Mouse (Mus musculus) ES-E14 (cell line): Measurements from ENCODE around the gene Evi5. TPM values are rescaled to one million over a fixed set of nuclear protein-coding genes. Genes with fewer than 3 reads are reported as not detected.

ENCODE experiments used
- DNase-seq: peaks from one replicate; pipeline ENCODE4 v3.0.0-alpha.2; 2013; ENCODE audit warnings: low read depth, low spot score
- H3K27ac ChIP-seq: 2 replicates; pipeline ENCODE4 v1.5.1; 2012; ENCODE audit warnings: low read depth, mild to moderate bottlenecking, low read length, moderate library complexity, mixed read lengths; ENCODE audit not compliant: poor library complexity, insufficient read depth, severe bottlenecking
- H3K36me3 ChIP-seq: 2 replicates; pipeline ENCODE4 v1.6.1; 2012; ENCODE audit warnings: mild to moderate bottlenecking, low read length, moderate library complexity, mixed read lengths; ENCODE audit not compliant: control insufficient read depth, poor library complexity, insufficient read depth, severe bottlenecking
- H3K4me1 ChIP-seq, 2 experiments: fragments of 150-350 bp in 1 of 2; sonication (generic) in 1 of 2; 2 replicates each; pipeline ENCODE4 v1.6.1; 2012; ENCODE audit warnings: low read length in 2 of 2, mild to moderate bottlenecking in 1 of 2, mixed read lengths in 1 of 2; ENCODE audit not compliant: control insufficient read depth in 2 of 2, insufficient read depth in 2 of 2, poor library complexity in 1 of 2
- H3K4me3 ChIP-seq, 2 experiments: fragments of 150-350 bp in 1 of 2; sonication (generic) in 1 of 2; 2 replicates each; pipeline ENCODE4 v1.5.1; 2012; ENCODE audit warnings: low read length in 2 of 2, low read depth in 1 of 2, mild to moderate bottlenecking in 1 of 2, mixed read lengths in 1 of 2; ENCODE audit not compliant: insufficient read depth in 1 of 2, poor library complexity in 1 of 2, severe bottlenecking in 1 of 2
- H3K9ac ChIP-seq: 2 replicates; pipeline ENCODE4 v1.6.1; 2012; ENCODE audit warnings: low read depth, mild to moderate bottlenecking, low read length, mixed read lengths; ENCODE audit not compliant: poor library complexity, insufficient read depth, severe bottlenecking
- H3K9me3 ChIP-seq: fragments of 150-350 bp; sonication (generic); 2 replicates; pipeline ENCODE4 v1.6.1; 2012; ENCODE audit warnings: low read depth, mild to moderate bottlenecking, low read length; ENCODE audit not compliant: control insufficient read depth, insufficient read depth
- CHD2 ChIP-seq: IDR thresholded peaks from 2 replicates; pipeline ENCODE4 v1.6.1; 2014; ENCODE audit warnings: mild to moderate bottlenecking, low read depth, low read length, inconsistent platforms
- HCFC1 ChIP-seq: IDR thresholded peaks from 2 replicates; pipeline ENCODE4 v1.6.1; 2012; ENCODE audit warnings: low read length, inconsistent platforms, borderline replicate concordance; ENCODE audit not compliant: insufficient read depth
- MAFK ChIP-seq: IDR thresholded peaks from 2 replicates; pipeline ENCODE4 v1.6.1; 2014; ENCODE audit warnings: mild to moderate bottlenecking, low read depth, low read length, inconsistent platforms; ENCODE audit not compliant: insufficient read depth
- ZC3H11A ChIP-seq: IDR thresholded peaks from 2 replicates; pipeline ENCODE4 v1.6.1; 2012; ENCODE audit warnings: low read depth, mild to moderate bottlenecking, inconsistent platforms, low read length, borderline replicate concordance
- ZNF384 ChIP-seq: IDR thresholded peaks from 2 replicates; pipeline ENCODE4 v1.6.1; 2012; ENCODE audit warnings: low read depth, low read length, inconsistent platforms
- in situ Hi-C, 2 experiments: fragments of 600-800 bp; cut with MboI; formaldehyde crosslinking; loops; one replicate each; pipeline ENCODE4 v1.15.1; 2025; ENCODE audit warnings: low sequenced_read_pairs in 2 of 2, inconsistent platforms in 1 of 2; ENCODE audit not compliant: unreplicated experiment in 2 of 2
- total RNA-seq: library from RNA; depleted of rRNA; stranded (reverse); fragments of 300-350 nt; gene quantifications from 2 replicates; pipeline ENCODE4 v1.2.3, GENCODE M21; 2012

Gene Evi5
- total RNA-seq, 1 experiment = 35.8 TPM

GRCm38 (mm10) chr5:107802621-107803020 is 72.3 kb downstream of the Evi5 start:
- Histone ChIP-seq H3K9ac (no peak overlapping the region), H3K27ac (no peak overlapping the region), H3K9me3 (no peaks in the 10 kb centered on the region), H3K36me3 (peaks cover 2% of the 10 kb centered on the region; the same call in 1 of the 2 replicates), H3K4me1 (no peaks in the 10 kb centered on the region), H3K4me3 (no peak overlapping the region)
- TF ChIP-seq MAFK (no peak), HCFC1 (no peak), CHD2 (no peak), ZNF384 (no peak), ZC3H11A (no peak)
- in situ Hi-C loops = no loop called here
- DNase-seq = no peak

GRCm38 (mm10) chr5:107801234-107801633 is 73.7 kb downstream of the Evi5 start:
- Histone ChIP-seq H3K4me1 (no peaks in the 10 kb centered on the region), H3K36me3 (peaks cover 2% of the 10 kb centered on the region; the same call in 1 of the 2 replicates), H3K9ac (no peak overlapping the region), H3K9me3 (no peaks in the 10 kb centered on the region), H3K4me3 (no peak overlapping the region), H3K27ac (no peak overlapping the region)
- TF ChIP-seq MAFK = no peak
- TF ChIP-seq CHD2 = no peak
- TF ChIP-seq ZNF384 = no peak
- DNase-seq = no peak
- in situ Hi-C loops = no loop called here

- no peak overlapping the region for H3K4me3 ChIP-seq
- H3K36me3 ChIP-seq = peaks cover 4% of the 10 kb centered on the region; the same call in 1 of the 2 replicates
- no peaks in the 10 kb centered on the region for H3K4me1 ChIP-seq
- TF ChIP-seq HCFC1 (no peak), CHD2 (no peak), MAFK (peak; percentile 88), ZNF384 (no peak)
- in situ Hi-C loops = no loop called here
- DNase-seq = no peak
- no peaks in the 10 kb centered on the region for H3K9me3 ChIP-seq
- H3K27ac ChIP-seq = no peak overlapping the region
- H3K9ac ChIP-seq = no peak overlapping the region
Observed at GRCm38 (mm10) chr5:107798290-107798689, 76.6 kb downstream of the Evi5 start.

GRCm38 (mm10) chr5:107793927-107794326 is 81.0 kb downstream of the Evi5 start:
- TF ChIP-seq ZNF384 (no peak), MAFK (0 out of 2 replicates have a peak, but pooled peaks have one; percentile 27)
- no peak overlapping the region for H3K4me3 ChIP-seq
- in situ Hi-C loops = no loop called here
- DNase-seq = no peak
- no peaks in the 10 kb centered on the region for H3K4me1 ChIP-seq
- H3K9ac ChIP-seq = no peak overlapping the region
- peaks cover 4% of the 10 kb centered on the region; the same call in 1 of the 2 replicates for H3K36me3 ChIP-seq
- H3K9me3 ChIP-seq = no peaks in the 10 kb centered on the region
- no peak overlapping the region for H3K27ac ChIP-seq

- Histone ChIP-seq H3K4me3 (no peak overlapping the region), H3K9ac (no peak overlapping the region), H3K27ac (no peak overlapping the region), H3K36me3 (peaks cover 2% of the 10 kb centered on the region; the same call in 1 of the 2 replicates), H3K9me3 (no peaks in the 10 kb centered on the region), H3K4me1 (no peaks in the 10 kb centered on the region)
- in situ Hi-C loops = no loop called here
- DNase-seq = no peak
- no peak for TF ChIP-seq MAFK
- TF ChIP-seq ZC3H11A = no peak
- TF ChIP-seq CHD2 = no peak
- no peak for TF ChIP-seq HCFC1
- no peak for TF ChIP-seq ZNF384
Observed at GRCm38 (mm10) chr5:107793258-107793657, 81.6 kb downstream of the Evi5 start.
